Mouse (Mus musculus) liver, postnatal 0 days (tissue): ENCODE measurements around the gene Ces1c.

Experiments used
- CTCF ChIP-seq: sonication (generic); IDR thresholded peaks from 2 replicates; pipeline ENCODE4 v1.5.1; 2016; ENCODE audit warnings: antibody characterized with exemption, low read depth
- EP300 ChIP-seq: IDR thresholded peaks from 2 replicates; pipeline ENCODE4 v1.6.1; 2016; ENCODE audit warnings: antibody characterized with exemption, low read depth, mild to moderate bottlenecking

- TF ChIP-seq CTCF (no peak), EP300 (no peak)
Observed at GRCm38 (mm10) chr8:93091324-93091723, 39.8 kb downstream of the Ces1c start.
